In the genomic region with DNA sequence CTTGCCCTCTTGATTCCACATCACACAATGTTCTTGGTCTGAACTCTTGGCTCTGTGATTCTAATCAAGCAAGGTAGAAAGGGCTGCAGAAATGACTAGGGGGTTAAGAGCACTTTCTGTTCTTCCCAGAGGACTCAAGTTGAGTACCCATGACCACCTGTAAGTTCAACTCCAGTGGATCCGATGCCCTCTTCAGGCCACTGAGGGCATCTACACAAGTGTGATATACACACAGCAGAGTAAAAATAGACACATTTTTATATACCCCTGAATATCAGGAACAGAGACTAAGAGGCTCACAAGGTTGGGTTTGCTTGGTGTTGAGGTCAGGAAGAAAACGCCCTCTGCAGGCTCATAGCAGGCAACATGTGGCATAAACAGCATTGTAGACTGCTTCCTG, we compare ENCODE assay signal across 31 mouse cellular contexts. TPM values are rescaled to one million over a fixed set of nuclear protein-coding genes. Genes with fewer than 3 reads are reported as not detected.
DNase-seq lines count a peak whose midpoint lies in the region; ATAC-seq and TF ChIP-seq lines count a peak whose summit lies in the region.
"Had no signal": no experiment of that assay in that cellular context is flagged by ENCODE, and none has a peak within 500 bp of the region (broad histone marks: within the 10 kb centered on the region; RNA-seq: fewer than 3 reads in every experiment).

No protein-coding gene starts in this region.

- no peaks in the 10 kb centered on the region for H3K4me1 ChIP-seq in kidney, postnatal 0 days (replicated peaks; ENCODE audit: insufficient read depth, low read length)
- no peaks in the 10 kb centered on the region for H3K4me1 ChIP-seq in lung, postnatal 0 days (ENCODE audit: insufficient read depth, low read depth, low read length)
- H3K4me1 ChIP-seq: limb, embryonic 12.5 days; midbrain, embryonic 13.5 days; neural tube, embryonic 15.5 days; stomach, embryonic 15.5 days had no signal

- peak; percentile 38; the same call in 1 of the 2 replicates for TF ChIP-seq CTCF in kidney, postnatal 0 days (IDR thresholded peaks at IDR 0.05; ENCODE audit: low read depth)
- TF ChIP-seq CTCF in lung, postnatal 0 days (IDR thresholded peaks at IDR 0.05), result peak; percentile 33; the same call in 1 of the 2 replicates

- ATAC-seq in kidney, postnatal 0 days (replicated peaks; ENCODE audit: low FRiP score, low read depth), result no peak
- no peak for ATAC-seq in lung, postnatal 0 days
- ATAC-seq: midbrain, embryonic 13.5 days; Patski had no signal

- DNase-seq in kidney, postnatal 0 days (ENCODE audit: low spot score), result no peak
- no peak for DNase-seq in kidney, postnatal 36 days
- no peak for DNase-seq in lung, postnatal 0 days (ENCODE audit: low spot score)
- DNase-seq in lung, postnatal 14 days, result no peak
- peak; percentile 56 for DNase-seq in R1 (ENCODE audit: low read depth, low spot score)
- DNase-seq in adrenal gland, postnatal 36 days, result no peak
- DNase-seq: adrenal gland, postnatal 25 days; B cell, adult 2 months; cerebellum, adult 18-20 months; cerebellum, postnatal 10 days; gastrocnemius, postnatal 10 days; heart, postnatal 36 days; kidney, adult 18-20 months; lung, postnatal 4 days; right cerebral cortex, postnatal 25 days had no signal

- no peaks in the 10 kb centered on the region for H3K27me3 ChIP-seq in kidney, postnatal 0 days (ENCODE audit: insufficient read depth, low read length)
- no peaks in the 10 kb centered on the region for H3K27me3 ChIP-seq in lung, postnatal 0 days (replicated peaks; ENCODE audit: insufficient read depth, low read length)
- H3K27me3 ChIP-seq: embryonic facial prominence, embryonic 13.5 days; limb, embryonic 12.5 days; liver, embryonic 15.5 days; lung, embryonic 15.5 days; megakaryocyte, embryonic 14.5 days; neural tube, embryonic 15.5 days; Patski; stomach, embryonic 15.5 days had no signal

- no peaks in the 10 kb centered on the region for H3K9me3 ChIP-seq in kidney, postnatal 0 days (replicated peaks; ENCODE audit: low read length)
- H3K9me3 ChIP-seq in lung, postnatal 0 days (ENCODE audit: low read length), result no peaks in the 10 kb centered on the region
- H3K9me3 ChIP-seq: embryonic facial prominence, embryonic 13.5 days; G1E; hindbrain, embryonic 13.5 days; limb, embryonic 12.5 days; liver, embryonic 15.5 days; lung, embryonic 15.5 days; megakaryocyte, embryonic 14.5 days; midbrain, embryonic 13.5 days; neural tube, embryonic 15.5 days; stomach, embryonic 15.5 days had no signal

- H3K4me3 ChIP-seq in kidney, postnatal 0 days (replicated peaks; ENCODE audit: low read depth, low read length), result no peak overlapping the region
- H3K4me3 ChIP-seq in lung, postnatal 0 days (ENCODE audit: low read depth, low read length), result no peak overlapping the region
- H3K4me3 ChIP-seq: embryonic facial prominence, embryonic 13.5 days; erythroblast, embryonic 14.5 days; hindbrain, embryonic 13.5 days; left cerebral cortex, adult 2 months; limb, embryonic 12.5 days; liver, embryonic 15.5 days; lung, embryonic 15.5 days; megakaryocyte, embryonic 14.5 days; midbrain, embryonic 13.5 days; neural tube, embryonic 15.5 days; stomach, embryonic 15.5 days had no signal

- no peak overlapping the region for H3K27ac ChIP-seq in kidney, postnatal 0 days
- H3K27ac ChIP-seq in lung, postnatal 0 days (ENCODE audit: low read length), result no peak overlapping the region
- H3K27ac ChIP-seq: embryonic facial prominence, embryonic 13.5 days; hindbrain, embryonic 13.5 days; left cerebral cortex, adult 2 months; limb, embryonic 12.5 days; lung, embryonic 15.5 days; midbrain, embryonic 13.5 days; neural tube, embryonic 15.5 days; stomach, embryonic 15.5 days had no signal

- peaks cover 53% of the 10 kb centered on the region for H3K36me3 ChIP-seq in kidney, postnatal 0 days (ENCODE audit: insufficient read depth, low read length)
- peaks cover 10% of the 10 kb centered on the region; the same call in 1 of the 2 replicates for H3K36me3 ChIP-seq in lung, postnatal 0 days (ENCODE audit: insufficient read depth, low read length)

- no peak overlapping the region for H3K4me2 ChIP-seq in kidney, postnatal 0 days (ENCODE audit: low read length)
- no peak overlapping the region for H3K4me2 ChIP-seq in lung, postnatal 0 days (replicated peaks; ENCODE audit: low read depth, low read length)
- H3K4me2 ChIP-seq: embryonic facial prominence, embryonic 13.5 days; heart, embryonic 11.5 days; hindbrain, embryonic 13.5 days; limb, embryonic 12.5 days; liver, embryonic 15.5 days; lung, embryonic 15.5 days; midbrain, embryonic 13.5 days; neural tube, embryonic 15.5 days; stomach, embryonic 15.5 days had no signal

- 97% methylated on average over 2 of the region's 2 CpGs for WGBS in kidney, postnatal 0 days
- 94% methylated on average over 2 of the region's 2 CpGs for WGBS in lung, postnatal 0 days

- TF ChIP-seq EP300 in lung, postnatal 0 days (IDR thresholded peaks at IDR 0.05), result no peak

- no peak overlapping the region for H3K9ac ChIP-seq in kidney, postnatal 0 days (ENCODE audit: low read depth, low read length)
- H3K9ac ChIP-seq in lung, postnatal 0 days (replicated peaks; ENCODE audit: low read depth), result no peak overlapping the region
- H3K9ac ChIP-seq: embryonic facial prominence, embryonic 13.5 days; hindbrain, embryonic 13.5 days; limb, embryonic 12.5 days; liver, embryonic 15.5 days; lung, embryonic 15.5 days; midbrain, embryonic 13.5 days; neural tube, embryonic 15.5 days; stomach, embryonic 15.5 days had no signal

RNA-seq across cellular contexts. Expression of a gene that starts 12.9 kb away (rescaled TPM):
- polyA plus RNA-seq in kidney, postnatal 0 days (2015; fragmentation: Nextera tagmentation; extraction: Ambion mirVana), result 2.7 TPM in 2 replicates
- 1.1 and 1.5 TPM in 2 replicates for polyA plus RNA-seq in lung, postnatal 0 days (2015; fragmentation: Nextera tagmentation; extraction: Ambion mirVana)
- total RNA-seq in adrenal gland, postnatal 36 days (2021), result 1 to 10 TPM; 4.7 to 6.2 TPM

RNA-seq across cellular contexts. Expression of a gene that starts 27.4 kb away (rescaled TPM):
- polyA plus RNA-seq in kidney, postnatal 0 days (2015; fragmentation: Nextera tagmentation; extraction: Ambion mirVana), result 29.8 and 32.9 TPM in 2 replicates
- 17.5 and 20.7 TPM in 2 replicates for polyA plus RNA-seq in lung, postnatal 0 days (2015; fragmentation: Nextera tagmentation; extraction: Ambion mirVana)
- total RNA-seq in adrenal gland, postnatal 36 days (2021), result 10 to 100 TPM; 16.1 to 17.2 TPM

RNA-seq across cellular contexts. Expression of a gene that starts 31.2 kb away (rescaled TPM):
- 9.3 and 10.5 TPM in 2 replicates for polyA plus RNA-seq in kidney, postnatal 0 days (2015; fragmentation: Nextera tagmentation; extraction: Ambion mirVana)
- polyA plus RNA-seq in lung, postnatal 0 days (2015; fragmentation: Nextera tagmentation; extraction: Ambion mirVana), result 6.3 and 8.3 TPM in 2 replicates
- 1 to 10 TPM; 2.6 to 3.3 TPM for total RNA-seq in adrenal gland, postnatal 36 days (2021)
- total RNA-seq: common myeloid progenitor, adult 5-6 weeks; granulocyte monocyte progenitor cell, adult 5-6 weeks had no signal
- polyA plus RNA-seq: erythroblast, embryonic 14.5 days had no signal

RNA-seq across cellular contexts. Expression of a gene that starts 47.9 kb away (rescaled TPM):
- polyA plus RNA-seq in kidney, postnatal 0 days (2015; fragmentation: Nextera tagmentation; extraction: Ambion mirVana), result 77.0 and 83.7 TPM in 2 replicates
- polyA plus RNA-seq in lung, postnatal 0 days (2015; fragmentation: Nextera tagmentation; extraction: Ambion mirVana), result 153 and 183 TPM in 2 replicates
- total RNA-seq in adrenal gland, postnatal 36 days (2021), result 100 to 1,000 TPM in 1 of 2 experiments, 10 to 100 TPM in 1; 95.5 to 114 TPM
